Mouse (Mus musculus) cortical plate, adult 2 months (tissue): ENCODE measurements around the gene Grb14.

Experiments
- CTCF ChIP-seq: fragments of 200-500 bp; IDR thresholded peaks from 2 replicates; pipeline ENCODE4 v1.5.1; 2011; ENCODE audit warnings: mild to moderate bottlenecking, control low read depth, low read length; ENCODE audit not compliant: insufficient read depth; ENCODE audit errors: extremely low read depth
- POLR2A ChIP-seq: fragments of 200-500 bp; IDR thresholded peaks from 2 replicates; pipeline ENCODE4 v1.6.1; 2011; ENCODE audit warnings: mild to moderate bottlenecking, low read length, control low read depth; ENCODE audit not compliant: insufficient read depth; ENCODE audit errors: extremely low read depth

DNA sequence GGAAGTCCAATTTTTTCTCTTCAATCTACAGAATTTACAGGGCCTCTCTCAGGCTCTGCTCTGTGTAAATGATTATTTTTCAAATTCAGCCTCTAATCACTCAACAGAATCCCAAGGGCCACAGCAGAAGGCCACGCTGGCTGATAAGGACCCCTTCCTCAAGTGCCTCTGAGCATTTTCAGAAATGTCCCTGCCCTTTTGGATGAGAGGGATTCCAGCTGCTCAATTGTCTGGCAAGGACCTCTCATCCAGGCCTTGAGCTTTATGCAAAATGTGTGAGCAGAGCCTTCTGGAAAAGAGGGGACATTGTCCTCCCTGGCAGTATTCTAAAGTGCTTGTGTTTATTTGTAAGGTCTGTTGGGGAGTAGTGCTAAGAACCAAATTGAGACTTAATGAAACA is 51.7 kb downstream of the Grb14 start:
- TF ChIP-seq POLR2A (no peak), CTCF (no peak)
